Mouse (Mus musculus): ENCODE measurements around the gene Smtn.

- no peak for TF ChIP-seq POLR2A (IDR thresholded peaks at IDR 0.05; ENCODE audit: insufficient read depth, low read length)
- no peak for TF ChIP-seq CTCF (IDR thresholded peaks at IDR 0.05; ENCODE audit: low read depth, low read length)
These were observed 8.3 kb upstream of the Smtn start for GRCm38 (mm10) chr11:3548564-3549295.

All from ES-Bruce4 (cell line).